Mouse (Mus musculus) liver, embryonic 15.5 days (tissue): ENCODE data around the gene Birc7. TPM values are rescaled to one million over a fixed set of nuclear protein-coding genes. Genes with fewer than 3 reads are reported as not detected.

ENCODE experiments used
- microRNA-seq: library from miRNA; unstranded; fragments of <30 nt; microRNA quantifications from one replicate; pipeline ENCODE4, GENCODE M21; 2016
- polyA plus RNA-seq: library from polyadenylated mRNA; unstranded; fragments of >200 nt; fragmentation: Nextera tagmentation; extraction: Ambion mirVana; gene quantifications from 2 replicates; pipeline ENCODE4 v1.2.1, GENCODE M21; 2015

Birc7 gene
- polyA plus RNA-seq, 1 experiment from 2014 or later = not detected

Small RNAs within 50 kb of the gene (microRNA-seq; reads per million reads assigned to microRNA genes)
- gene Mir124a-3 = not detected

Other genes with a start within 250 kb of the Birc7 start
- 11.7 and 13.1 TPM in 2 replicates for gene Dido1, start 219.0 kb upstream of the Birc7 start, polyA plus RNA-seq
- 117 TPM in 2 replicates for gene Gid8, start 218.9 kb upstream of the Birc7 start, polyA plus RNA-seq
- gene Slc17a9, start 203.8 kb upstream of the Birc7 start, polyA plus RNA-seq = 8.1 and 10.0 TPM in 2 replicates
- gene Bhlhe23, start 152.1 kb upstream of the Birc7 start, polyA plus RNA-seq = not detected in 2 replicates
- 21.6 and 22.0 TPM in 2 replicates for gene Ythdf1, start 8.1 kb upstream of the Birc7 start, polyA plus RNA-seq
- 0.82 and 2.4 TPM in 2 replicates for gene Nkain4, start 25.7 kb downstream of the Birc7 start, polyA plus RNA-seq
- gene Arfgap1, start 38.2 kb downstream of the Birc7 start, polyA plus RNA-seq = 32.0 and 35.1 TPM in 2 replicates
- 0.07 TPM in 1 of 2 replicates, not detected in the other for gene Col20a1, start 57.5 kb downstream of the Birc7 start, polyA plus RNA-seq
- 0.94 and 1.1 TPM in 2 replicates for gene Chrna4, start 114.5 kb downstream of the Birc7 start, polyA plus RNA-seq
- 0.18 and 0.28 TPM in 2 replicates for gene Kcnq2, start 206.3 kb downstream of the Birc7 start, polyA plus RNA-seq
- gene Eef1a2, start 228.0 kb downstream of the Birc7 start, polyA plus RNA-seq = not detected in 2 replicates